Mouse (Mus musculus) neural tube, embryonic 15.5 days (tissue): ENCODE measurements around the gene Lrrc8b. TPM values are rescaled to one million over a fixed set of nuclear protein-coding genes. Genes with fewer than 3 reads are reported as not detected.

Experiments used
- ATAC-seq: fragments of 200-750 bp; cut with Nextera tagmentation; 2 replicates; pipeline ENCODE4 v1.8.0; 2017; ENCODE audit warnings: mild to moderate bottlenecking, moderate TSS enrichment, moderate library complexity; ENCODE audit not compliant: low FRiP score
- H3K27ac ChIP-seq: fragments of 300-500 bp; sonication (generic); replicated peaks from 2 replicates; pipeline ENCODE4 v1.5.1; 2015; ENCODE audit warnings: mild to moderate bottlenecking, inconsistent platforms
- H3K27me3 ChIP-seq: fragments of 300-500 bp; sonication (generic); replicated peaks from 2 replicates; pipeline ENCODE4 v1.6.1; 2015; ENCODE audit warnings: inconsistent platforms
- H3K36me3 ChIP-seq: fragments of 300-500 bp; sonication (generic); 2 replicates; pipeline ENCODE4 v1.6.1; 2015; ENCODE audit warnings: inconsistent platforms
- H3K4me1 ChIP-seq: fragments of 300-500 bp; sonication (generic); 2 replicates; pipeline ENCODE4 v1.6.1; 2015; ENCODE audit warnings: inconsistent platforms
- H3K4me2 ChIP-seq: fragments of 300-500 bp; sonication (generic); 2 replicates; pipeline ENCODE4 v1.6.1; 2015; ENCODE audit warnings: inconsistent platforms, mild to moderate bottlenecking, moderate library complexity
- H3K4me3 ChIP-seq: fragments of 300-500 bp; sonication (generic); replicated peaks from 2 replicates; pipeline ENCODE4 v1.5.1; 2015; ENCODE audit warnings: mild to moderate bottlenecking, inconsistent platforms
- H3K9ac ChIP-seq: fragments of 300-500 bp; sonication (generic); replicated peaks from 2 replicates; pipeline ENCODE4 v1.6.1; 2015; ENCODE audit warnings: mild to moderate bottlenecking, inconsistent platforms
- H3K9me3 ChIP-seq: fragments of 300-500 bp; sonication (generic); replicated peaks from 2 replicates; pipeline ENCODE4 v1.6.1; 2016; ENCODE audit warnings: inconsistent platforms
- WGBS: fragments of 180-500 bp; shearing (Covaris S2); methylation state at CpG from one replicate; pipeline ENCODE4 v1.1.7; 2015; ENCODE audit warnings: mixed read lengths; 5-methylcytosine and 5-hydroxymethylcytosine counted together
- polyA plus RNA-seq: library from polyadenylated mRNA; unstranded; fragments of >200 nt; fragmentation: Nextera tagmentation; extraction: Ambion mirVana; gene quantifications from 2 replicates; pipeline ENCODE4 v1.2.1, GENCODE M21; 2015

The Lrrc8b gene
- polyA plus RNA-seq, 1 experiment from 2014 or later = 13.8 TPM

DNA sequence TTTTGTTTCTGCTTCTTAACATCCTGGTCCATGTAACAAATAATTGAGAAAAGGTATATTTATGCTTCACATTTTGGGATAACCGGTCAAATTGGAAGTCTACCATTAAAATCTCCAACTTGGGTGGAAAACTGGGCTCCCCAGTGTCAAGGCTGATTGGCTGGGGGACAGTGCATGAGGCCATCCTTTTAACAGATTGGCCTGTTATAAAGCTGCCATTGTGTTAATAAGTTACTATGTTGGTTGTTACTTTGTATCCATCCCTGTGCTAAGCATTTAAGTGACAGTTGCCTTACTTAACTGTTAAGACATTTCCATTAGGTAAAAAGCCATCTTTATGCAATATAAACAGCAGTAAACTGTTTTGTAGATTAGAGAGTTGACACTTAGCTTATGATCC, 45.5 kb downstream of the Lrrc8b start:
- no peak overlapping the region for H3K9ac ChIP-seq
- no peaks in the 10 kb centered on the region for H3K4me1 ChIP-seq
- H3K27ac ChIP-seq = no peak overlapping the region
- H3K9me3 ChIP-seq = no peaks in the 10 kb centered on the region
- no peak overlapping the region for H3K4me2 ChIP-seq
- H3K36me3 ChIP-seq = no peaks in the 10 kb centered on the region
- H3K27me3 ChIP-seq = no peaks in the 10 kb centered on the region
- 98% methylated on average over 1 of the region's 1 CpGs for WGBS
- H3K4me3 ChIP-seq = no peak overlapping the region
- no peak for ATAC-seq

DNA sequence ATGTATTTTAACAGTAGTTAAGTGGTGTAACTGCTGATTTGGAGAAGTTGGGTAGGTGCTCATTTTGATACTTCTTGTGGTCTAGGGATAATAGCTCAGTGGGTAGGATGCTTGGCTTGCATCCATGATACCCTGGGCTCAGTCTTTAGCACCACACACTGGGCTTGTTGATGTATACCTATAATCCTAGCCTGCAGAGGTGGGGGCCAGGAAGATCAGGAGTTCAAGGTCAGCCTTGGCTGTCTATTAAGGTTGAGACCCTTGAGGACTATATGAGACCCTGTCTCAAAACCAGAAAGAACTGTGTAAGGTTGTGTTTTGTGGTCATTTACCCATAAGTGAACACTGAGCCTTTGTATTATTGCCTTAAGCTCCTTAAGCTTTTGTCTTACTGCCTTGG, 49.1 kb downstream of the Lrrc8b start:
- Histone ChIP-seq H3K4me1 (no peaks in the 10 kb centered on the region), H3K9ac (no peak overlapping the region), H3K4me2 (no peak overlapping the region), H3K36me3 (no peaks in the 10 kb centered on the region), H3K9me3 (no peaks in the 10 kb centered on the region), H3K27ac (no peak overlapping the region), H3K4me3 (no peak overlapping the region), H3K27me3 (no peaks in the 10 kb centered on the region)
- no peak for ATAC-seq

DNA sequence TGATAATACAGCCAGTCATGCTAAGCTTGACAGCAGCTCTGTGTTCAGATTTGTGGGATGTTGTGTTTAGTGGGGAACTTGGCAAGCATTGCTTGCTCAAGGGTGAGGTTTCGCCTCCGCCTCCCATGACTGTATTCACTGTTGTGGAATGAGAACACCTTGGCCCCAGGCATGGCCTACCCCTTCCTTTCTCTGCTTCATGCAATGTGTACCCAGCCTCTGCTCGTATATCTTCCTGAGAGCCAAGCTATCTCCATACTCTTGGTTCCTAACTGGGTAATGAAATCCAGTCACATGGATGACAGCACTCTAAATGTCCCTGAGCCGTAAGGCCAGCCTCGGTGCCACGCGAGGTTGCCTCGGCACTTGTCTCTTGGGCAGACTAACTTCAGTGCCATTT, 50.0 kb downstream of the Lrrc8b start:
- H3K27me3 ChIP-seq = no peaks in the 10 kb centered on the region
- 92% methylated on average over 8 of the region's 8 CpGs for WGBS
- no peak overlapping the region for H3K9ac ChIP-seq
- no peak overlapping the region for H3K4me3 ChIP-seq
- no peak for ATAC-seq
- no peaks in the 10 kb centered on the region for H3K4me1 ChIP-seq
- no peaks in the 10 kb centered on the region for H3K36me3 ChIP-seq
- no peak overlapping the region for H3K4me2 ChIP-seq
- no peak overlapping the region for H3K27ac ChIP-seq
- no peaks in the 10 kb centered on the region for H3K9me3 ChIP-seq

DNA sequence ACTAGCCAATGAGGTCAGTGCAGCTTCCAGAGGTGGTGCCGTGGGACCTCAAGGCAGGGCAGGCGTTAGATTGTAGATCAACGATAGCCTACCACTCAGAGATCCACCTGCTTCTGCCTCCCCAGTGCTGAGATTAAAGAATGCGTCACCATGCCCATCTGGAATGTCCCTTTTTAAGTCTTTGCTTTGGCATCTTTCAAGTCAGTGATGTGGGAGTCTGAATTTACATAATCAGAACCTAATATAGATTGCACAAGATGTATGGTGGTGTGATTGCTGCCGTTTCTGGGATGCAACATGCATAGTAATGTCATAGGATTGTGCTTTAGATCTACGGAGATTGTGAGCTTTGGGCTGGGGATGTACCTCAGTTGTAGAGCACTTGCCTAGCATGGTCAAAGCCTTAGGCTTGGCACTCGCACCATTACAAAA, 50.9 kb downstream of the Lrrc8b start:
- no peaks in the 10 kb centered on the region for H3K4me1 ChIP-seq
- H3K9me3 ChIP-seq = no peaks in the 10 kb centered on the region
- no peak for ATAC-seq
- no peak overlapping the region for H3K4me3 ChIP-seq
- no peaks in the 10 kb centered on the region for H3K27me3 ChIP-seq
- H3K9ac ChIP-seq = no peak overlapping the region
- 90% methylated on average over 7 of the region's 7 CpGs for WGBS
- no peaks in the 10 kb centered on the region for H3K36me3 ChIP-seq
- no peak overlapping the region for H3K4me2 ChIP-seq
- no peak overlapping the region for H3K27ac ChIP-seq

DNA sequence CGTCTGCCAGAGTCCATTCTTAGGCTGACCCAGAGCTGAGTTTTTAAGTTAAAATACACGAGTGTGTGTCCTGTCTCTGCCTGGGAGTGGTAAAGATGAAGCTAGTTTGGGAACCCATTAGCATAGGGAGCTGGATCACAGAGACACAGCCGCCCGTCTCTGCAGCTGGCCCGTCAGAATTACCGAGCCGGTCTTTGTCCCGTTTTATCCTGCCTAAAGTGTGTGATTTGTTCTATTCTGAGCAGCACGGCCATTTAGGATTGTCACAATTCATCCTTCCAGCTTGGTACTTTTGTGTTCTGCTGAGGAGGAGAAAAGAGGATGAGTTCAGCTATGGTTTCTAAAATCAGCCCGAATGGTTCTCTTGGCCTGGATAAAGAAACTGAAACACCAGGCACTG, 51.7 kb downstream of the Lrrc8b start:
- no peak overlapping the region for H3K4me2 ChIP-seq
- WGBS = 64% methylated on average over 10 of the region's 10 CpGs

DNA sequence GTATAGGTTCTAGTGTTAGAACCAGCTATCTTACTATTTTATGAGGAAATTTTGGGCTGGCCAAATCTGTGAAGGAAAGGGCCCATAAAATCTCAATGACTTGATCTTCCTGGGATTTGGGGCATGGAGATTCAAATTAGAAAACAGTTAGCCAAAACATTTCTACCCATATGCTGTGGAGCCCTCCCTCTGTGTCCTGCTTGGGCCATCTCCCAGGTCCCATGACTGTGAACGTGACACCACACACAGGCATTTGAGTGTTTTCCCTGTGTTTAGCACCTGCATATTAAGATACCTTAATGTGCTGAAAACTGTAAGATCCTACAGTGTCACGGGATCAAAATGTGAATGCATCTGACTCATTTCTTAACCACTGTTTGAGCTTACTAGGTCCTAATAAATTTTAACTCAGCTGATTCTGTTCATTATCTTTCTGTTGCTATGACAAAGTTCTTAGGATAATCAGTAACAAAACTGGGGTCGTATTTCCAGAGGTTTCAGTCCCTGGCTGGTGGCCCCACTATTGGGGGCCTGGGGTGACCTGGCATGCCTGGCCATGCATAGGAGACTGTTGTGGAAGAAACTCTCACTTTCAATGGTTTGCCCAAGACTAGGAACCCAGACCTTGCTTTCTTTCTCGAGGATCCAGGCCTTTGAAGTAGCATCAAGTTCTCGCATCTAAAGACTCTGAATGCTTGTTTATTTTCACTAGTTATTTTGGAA, 57.6 kb downstream of the Lrrc8b start:
- H3K9me3 ChIP-seq = no peaks in the 10 kb centered on the region
- H3K27ac ChIP-seq = no peak overlapping the region
- peaks cover 7% of the 10 kb centered on the region; the same call in 1 of the 2 replicates for H3K4me1 ChIP-seq
- H3K4me2 ChIP-seq = no peak overlapping the region
- WGBS = 67% methylated on average over 5 of the region's 5 CpGs
- no peak for ATAC-seq
- H3K9ac ChIP-seq = no peak overlapping the region
- H3K27me3 ChIP-seq = no peaks in the 10 kb centered on the region
- H3K36me3 ChIP-seq = 0 out of 2 replicates have a peak, but pooled peaks cover 5% of the 10 kb centered on the region
- H3K4me3 ChIP-seq = no peak overlapping the region

More for the DNA sequence above, 51.7 kb downstream of the Lrrc8b start:
- H3K4me3 ChIP-seq = no peak overlapping the region
- H3K27ac ChIP-seq = no peak overlapping the region
- H3K4me1 ChIP-seq = no peaks in the 10 kb centered on the region
- no peaks in the 10 kb centered on the region for H3K36me3 ChIP-seq
- ATAC-seq = no peak
- no peak overlapping the region for H3K9ac ChIP-seq
- no peaks in the 10 kb centered on the region for H3K27me3 ChIP-seq
- no peaks in the 10 kb centered on the region for H3K9me3 ChIP-seq

DNA sequence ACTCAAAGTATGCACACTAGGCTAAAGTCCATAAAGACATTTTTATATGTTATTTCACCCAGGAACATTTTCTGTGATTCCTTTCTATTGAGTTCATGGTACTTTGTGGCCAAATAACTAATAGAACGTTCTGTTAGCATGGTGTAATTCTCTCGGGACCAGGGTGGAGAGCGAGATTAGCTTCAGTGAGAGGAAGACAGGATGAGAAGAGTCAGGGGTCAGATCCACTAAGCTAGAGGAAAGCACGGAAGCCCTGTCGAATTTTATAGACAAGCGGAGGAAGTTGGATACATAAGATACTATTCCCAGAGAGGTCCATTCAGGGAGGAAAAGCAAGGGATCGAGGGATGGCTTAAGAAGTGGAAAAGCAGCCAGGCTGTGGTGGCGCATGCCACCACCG, 62.0 kb downstream of the Lrrc8b start:
- ATAC-seq = no peak
- Histone ChIP-seq H3K27ac (no peak overlapping the region), H3K9me3 (no peaks in the 10 kb centered on the region), H3K9ac (no peak overlapping the region), H3K27me3 (no peaks in the 10 kb centered on the region), H3K4me1 (peaks cover 7% of the 10 kb centered on the region; the same call in 1 of the 2 replicates), H3K4me2 (no peak overlapping the region), H3K4me3 (no peak overlapping the region), H3K36me3 (peaks cover 40% of the 10 kb centered on the region)
- WGBS = 88% methylated on average over 9 of the region's 9 CpGs

DNA sequence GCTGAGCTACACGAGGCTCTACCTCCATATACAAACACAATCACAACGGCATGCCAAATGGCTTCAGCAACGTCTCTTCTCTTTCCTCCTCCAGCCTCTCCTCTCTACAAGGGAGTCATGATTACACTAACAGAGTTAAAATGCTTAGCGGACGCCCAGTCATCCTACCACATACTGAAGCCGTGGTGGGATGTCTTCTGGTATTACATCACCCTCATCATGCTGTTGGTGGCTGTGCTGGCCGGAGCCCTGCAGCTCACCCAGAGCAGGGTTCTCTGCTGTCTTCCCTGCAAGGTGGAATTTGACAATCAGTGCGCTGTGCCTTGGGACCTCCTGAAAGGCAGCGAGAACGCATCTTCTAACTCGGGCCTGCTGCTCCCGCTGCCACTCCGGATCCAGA, 64.1 kb downstream of the Lrrc8b start:
- no peak overlapping the region for H3K27ac ChIP-seq
- WGBS = 93% methylated on average over 13 of the region's 13 CpGs
- no peak for ATAC-seq
- H3K4me3 ChIP-seq = no peak overlapping the region
- no peak overlapping the region for H3K9ac ChIP-seq
- no peaks in the 10 kb centered on the region for H3K4me1 ChIP-seq
- H3K4me2 ChIP-seq = no peak overlapping the region
- no peaks in the 10 kb centered on the region for H3K9me3 ChIP-seq
- no peaks in the 10 kb centered on the region for H3K27me3 ChIP-seq
- peaks cover 43% of the 10 kb centered on the region for H3K36me3 ChIP-seq

DNA sequence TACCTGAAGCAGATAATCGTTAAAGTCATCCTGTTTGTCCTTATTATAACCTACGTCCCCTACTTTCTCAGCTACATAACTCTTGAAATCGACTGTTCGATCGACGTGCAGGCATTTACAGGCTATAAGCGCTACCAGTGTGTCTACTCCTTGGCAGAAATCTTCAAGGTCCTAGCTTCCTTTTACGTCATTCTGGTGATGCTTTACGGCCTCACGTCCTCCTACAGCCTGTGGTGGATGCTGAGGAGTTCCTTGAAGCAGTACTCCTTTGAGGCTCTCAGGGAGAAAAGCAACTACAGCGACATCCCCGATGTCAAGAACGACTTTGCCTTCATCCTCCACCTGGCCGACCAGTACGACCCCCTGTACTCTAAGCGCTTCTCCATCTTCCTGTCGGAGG, 65.0 kb downstream of the Lrrc8b start:
- no peak for ATAC-seq
- no peak overlapping the region for H3K9ac ChIP-seq
- H3K36me3 ChIP-seq = peaks cover 43% of the 10 kb centered on the region
- H3K4me2 ChIP-seq = no peak overlapping the region
- WGBS = 97% methylated on average over 17 of the region's 17 CpGs
- no peaks in the 10 kb centered on the region for H3K4me1 ChIP-seq
- no peaks in the 10 kb centered on the region for H3K9me3 ChIP-seq
- no peak overlapping the region for H3K4me3 ChIP-seq
- H3K27ac ChIP-seq = no peak overlapping the region
- no peaks in the 10 kb centered on the region for H3K27me3 ChIP-seq

DNA sequence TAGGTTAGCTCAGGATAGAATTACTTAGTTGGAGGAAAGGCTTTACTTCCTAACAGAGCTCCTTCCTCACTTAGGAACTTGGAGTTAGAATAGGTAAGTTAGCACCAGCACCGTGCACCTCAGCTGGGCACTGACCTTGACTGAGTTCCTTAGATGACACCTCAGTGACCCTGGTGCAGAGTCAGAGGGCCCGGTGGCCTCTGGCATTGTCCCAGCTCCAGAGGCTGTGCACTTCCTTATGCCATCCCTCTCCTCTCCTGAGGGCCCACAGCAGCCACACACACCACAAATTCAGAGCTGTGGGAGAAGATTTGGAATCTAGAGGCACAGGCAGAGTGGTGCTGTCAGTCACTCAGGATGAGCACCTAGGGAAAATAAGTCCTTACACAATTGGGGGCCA, 68.1 kb downstream of the Lrrc8b start:
- H3K9ac ChIP-seq = no peak overlapping the region
- no peak overlapping the region for H3K27ac ChIP-seq
- H3K4me1 ChIP-seq = no peaks in the 10 kb centered on the region
- no peak for ATAC-seq
- H3K27me3 ChIP-seq = no peaks in the 10 kb centered on the region
- WGBS = 95% methylated on average over 2 of the region's 2 CpGs
- no peak overlapping the region for H3K4me2 ChIP-seq
- H3K9me3 ChIP-seq = no peaks in the 10 kb centered on the region
- H3K36me3 ChIP-seq = peaks cover 38% of the 10 kb centered on the region
- no peak overlapping the region for H3K4me3 ChIP-seq

DNA sequence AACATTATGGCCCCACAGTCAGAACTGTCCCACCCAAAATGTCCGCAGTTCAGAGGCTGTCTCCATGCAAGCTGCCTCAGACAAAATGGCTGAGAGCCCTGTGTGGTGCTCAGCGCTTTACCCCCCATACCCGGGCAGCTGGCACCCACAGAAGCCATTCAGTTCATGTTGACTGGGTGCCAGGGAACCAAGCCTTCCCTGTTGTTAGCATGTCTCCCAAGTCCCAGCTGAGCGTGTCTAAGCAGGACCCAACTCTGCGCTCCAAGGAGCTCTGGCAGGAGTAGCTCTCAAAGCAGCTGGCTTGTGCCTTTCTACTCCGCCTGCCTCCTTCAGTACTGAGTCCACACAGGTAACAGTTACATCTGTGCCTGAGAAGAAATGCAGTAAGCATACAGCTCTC, 68.7 kb downstream of the Lrrc8b start:
- 80% methylated on average over 6 of the region's 6 CpGs for WGBS
- H3K4me3 ChIP-seq = no peak overlapping the region
- no peaks in the 10 kb centered on the region for H3K27me3 ChIP-seq
- H3K4me1 ChIP-seq = no peaks in the 10 kb centered on the region
- no peaks in the 10 kb centered on the region for H3K9me3 ChIP-seq
- H3K36me3 ChIP-seq = peaks cover 34% of the 10 kb centered on the region
- no peak for ATAC-seq
- H3K4me2 ChIP-seq = no peak overlapping the region
- no peak overlapping the region for H3K27ac ChIP-seq
- no peak overlapping the region for H3K9ac ChIP-seq

DNA sequence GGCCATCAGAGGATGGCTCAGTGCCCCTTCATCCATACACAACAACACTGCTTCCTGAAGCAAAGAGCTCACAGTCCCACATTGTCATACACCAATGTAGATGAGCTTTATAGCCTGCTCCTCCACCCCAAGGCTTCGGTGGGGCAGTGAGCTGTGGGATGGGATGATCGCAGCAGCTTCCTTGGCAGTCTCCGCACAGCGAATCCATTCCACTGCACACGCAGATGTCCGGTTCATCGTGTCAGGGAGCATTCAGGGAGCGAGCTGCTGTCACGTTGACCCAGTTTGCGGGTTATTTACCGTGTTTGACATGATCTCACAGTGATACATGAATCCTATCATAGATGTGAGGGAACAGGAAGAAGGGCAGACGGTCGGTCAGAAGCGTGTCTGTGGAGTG, 69.3 kb downstream of the Lrrc8b start:
- H3K9ac ChIP-seq = no peak overlapping the region
- H3K27me3 ChIP-seq = no peaks in the 10 kb centered on the region
- ATAC-seq = no peak
- peaks cover 28% of the 10 kb centered on the region for H3K36me3 ChIP-seq
- no peak overlapping the region for H3K4me2 ChIP-seq
- 87% methylated on average over 14 of the region's 14 CpGs for WGBS
- no peaks in the 10 kb centered on the region for H3K9me3 ChIP-seq
- H3K27ac ChIP-seq = no peak overlapping the region
- no peaks in the 10 kb centered on the region for H3K4me1 ChIP-seq
- H3K4me3 ChIP-seq = no peak overlapping the region
